Mouse (Mus musculus): Measurements from ENCODE around the gene Ccdc33.

GRCm38 (mm10) chr9:58129508-58129907 lies 10.9 kb upstream of the Ccdc33 start:
- no peak for TF ChIP-seq POLR2A (IDR thresholded peaks at IDR 0.05; ENCODE audit: borderline replicate concordance, insufficient read depth, low read length)
- no peak for TF ChIP-seq CTCF (IDR thresholded peaks at IDR 0.05; ENCODE audit: borderline replicate concordance, insufficient read depth, low read depth, low read length)

Data from cerebellum, adult 2 months (tissue).